Mouse (Mus musculus) heart, embryonic 13.5 days (tissue): Measurements from ENCODE around the gene Disp2. TPM values are rescaled to one million over a fixed set of nuclear protein-coding genes. Genes with fewer than 3 reads are reported as not detected.

Experiments used
- ATAC-seq: fragments of 200-750 bp; cut with Nextera tagmentation; 2 replicates; pipeline ENCODE4 v1.8.0; 2017; ENCODE audit warnings: moderate TSS enrichment; ENCODE audit not compliant: insufficient number of reproducible peaks, low FRiP score, low TSS enrichment; ENCODE audit errors: extremely low read depth
- H3K27ac ChIP-seq: fragments of 300-500 bp; sonication (generic); replicated peaks from 2 replicates; pipeline ENCODE4 v1.5.1; 2015; ENCODE audit warnings: moderate library complexity, mild to moderate bottlenecking, inconsistent platforms
- H3K27me3 ChIP-seq: fragments of 300-500 bp; sonication (generic); replicated peaks from 2 replicates; pipeline ENCODE4 v1.6.1; 2015; ENCODE audit warnings: mild to moderate bottlenecking, inconsistent platforms
- H3K36me3 ChIP-seq: fragments of 300-500 bp; sonication (generic); 2 replicates; pipeline ENCODE4 v1.6.1; 2015; ENCODE audit warnings: mild to moderate bottlenecking, inconsistent platforms
- H3K4me1 ChIP-seq: fragments of 300-500 bp; sonication (generic); 2 replicates; pipeline ENCODE4 v1.6.1; 2015; ENCODE audit warnings: inconsistent platforms
- H3K4me2 ChIP-seq: fragments of 300-500 bp; sonication (generic); 2 replicates; pipeline ENCODE4 v1.6.1; 2015; ENCODE audit warnings: inconsistent platforms, mild to moderate bottlenecking, moderate library complexity
- H3K4me3 ChIP-seq: fragments of 300-500 bp; sonication (generic); 2 replicates; pipeline ENCODE4 v1.5.1; 2015; ENCODE audit warnings: moderate library complexity, mild to moderate bottlenecking, inconsistent platforms
- H3K9ac ChIP-seq: fragments of 300-500 bp; sonication (generic); 2 replicates; pipeline ENCODE4 v1.6.1; 2015; ENCODE audit warnings: inconsistent platforms, mild to moderate bottlenecking, moderate library complexity
- H3K9me3 ChIP-seq: fragments of 300-500 bp; sonication (generic); 2 replicates; pipeline ENCODE4 v1.6.1; 2016; ENCODE audit warnings: inconsistent platforms
- WGBS: fragments of 180-500 bp; shearing (Covaris S2); methylation state at CpG from one replicate; pipeline ENCODE4 v1.1.7; 2015; ENCODE audit warnings: mixed read lengths; 5-methylcytosine and 5-hydroxymethylcytosine counted together
- polyA plus RNA-seq: library from polyadenylated mRNA; unstranded; fragments of >200 nt; fragmentation: Nextera tagmentation; extraction: Ambion mirVana; gene quantifications from 2 replicates; pipeline ENCODE4 v1.2.1, GENCODE M21; 2015

Gene Disp2
- polyA plus RNA-seq, 1 experiment from 2014 or later, result 0.24 TPM

GRCm38 (mm10) chr2:118812724-118813123 lies 33.2 kb downstream of the Disp2 start:
- ATAC-seq, result no peak
- H3K9ac ChIP-seq, result no peak overlapping the region
- peaks cover 20% of the 10 kb centered on the region for H3K4me1 ChIP-seq
- peaks cover 5% of the 10 kb centered on the region; the same call in 1 of the 2 replicates for H3K27me3 ChIP-seq
- no peaks in the 10 kb centered on the region for H3K9me3 ChIP-seq
- H3K36me3 ChIP-seq, result peaks cover 21% of the 10 kb centered on the region
- no peak overlapping the region for H3K4me3 ChIP-seq
- no peak overlapping the region for H3K4me2 ChIP-seq
- 68% methylated on average over 1 of the region's 1 CpGs for WGBS
- H3K27ac ChIP-seq, result no peak overlapping the region

- Histone ChIP-seq H3K36me3 (peaks cover 36% of the 10 kb centered on the region), H3K4me3 (peak within 1 kb of the TSS; percentile 86), H3K4me1 (peaks cover 20% of the 10 kb centered on the region), H3K9ac (peak within 1 kb of the TSS; percentile 90), H3K9me3 (no peaks in the 10 kb centered on the region), H3K4me2 (peak within 1 kb of the TSS; percentile 92), H3K27me3 (peaks cover 5% of the 10 kb centered on the region; the same call in 1 of the 2 replicates), H3K27ac (peak within 1 kb of the TSS; percentile 73)
- under 1% methylated on average over 49 of the region's 49 CpGs for WGBS
- ATAC-seq, result peak; percentile 83
Measured at GRCm38 (mm10) chr2:118813981-118814836, 34.7 kb downstream of the Disp2 start, which contains the start of gene Knstrn. Gene Knstrn (plus strand): TSS chr2:118814003.

- H3K36me3 ChIP-seq, result peaks cover 81% of the 10 kb centered on the region
Measured at GRCm38 (mm10) chr2:118822800-118823199, 43.3 kb downstream of the Disp2 start.

GRCm38 (mm10) chr2:118824396-118824795 lies 44.9 kb downstream of the Disp2 start:
- H3K4me2 ChIP-seq, result no peak overlapping the region
- no peak overlapping the region for H3K27ac ChIP-seq
- WGBS, result 95% methylated on average over 4 of the region's 4 CpGs
- peaks cover 81% of the 10 kb centered on the region for H3K36me3 ChIP-seq
- no peak overlapping the region for H3K9ac ChIP-seq
- no peak overlapping the region for H3K4me3 ChIP-seq
- H3K4me1 ChIP-seq, result no peaks in the 10 kb centered on the region
- no peaks in the 10 kb centered on the region for H3K27me3 ChIP-seq
- peaks cover 6% of the 10 kb centered on the region; the same call in 1 of the 2 replicates for H3K9me3 ChIP-seq
- no peak for ATAC-seq

More at GRCm38 (mm10) chr2:118822800-118823199, 43.3 kb downstream of the Disp2 start:
- Histone ChIP-seq H3K4me3 (no peak overlapping the region), H3K4me1 (no peaks in the 10 kb centered on the region), H3K27me3 (no peaks in the 10 kb centered on the region), H3K27ac (no peak overlapping the region), H3K4me2 (no peak overlapping the region), H3K9ac (no peak overlapping the region), H3K9me3 (peaks cover 6% of the 10 kb centered on the region; the same call in 1 of the 2 replicates)
- ATAC-seq, result no peak
- WGBS, result 87% methylated on average over 5 of the region's 5 CpGs

DNA sequence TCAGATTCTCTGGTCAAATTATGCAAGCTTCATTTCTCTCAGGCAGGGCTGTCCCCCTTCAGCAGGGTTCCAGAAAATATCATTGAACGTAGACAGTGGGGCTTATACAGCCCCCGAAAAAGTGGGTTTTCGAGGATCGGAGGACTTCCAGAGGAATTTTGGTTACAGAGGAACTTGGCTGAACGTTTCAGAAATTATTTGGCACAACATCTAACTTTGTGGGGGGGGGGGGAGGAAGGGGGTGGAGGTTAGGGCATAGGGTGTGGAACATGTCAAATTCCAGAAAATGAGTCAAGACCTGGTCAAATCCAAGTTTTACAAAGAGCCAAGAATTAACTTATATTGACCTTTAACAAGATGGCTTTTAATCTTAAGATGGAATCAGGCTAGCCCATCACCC lies 49.6 kb downstream of the Disp2 start:
- peaks cover 96% of the 10 kb centered on the region for H3K36me3 ChIP-seq
- no peaks in the 10 kb centered on the region for H3K27me3 ChIP-seq
- WGBS, result 91% methylated on average over 5 of the region's 5 CpGs
- H3K9ac ChIP-seq, result no peak overlapping the region
- ATAC-seq, result no peak
- H3K4me1 ChIP-seq, result no peaks in the 10 kb centered on the region
- no peak overlapping the region for H3K4me3 ChIP-seq
- H3K4me2 ChIP-seq, result no peak overlapping the region
- H3K27ac ChIP-seq, result no peak overlapping the region
- peaks cover 6% of the 10 kb centered on the region; the same call in 1 of the 2 replicates for H3K9me3 ChIP-seq

GRCm38 (mm10) chr2:118834061-118834460 lies 54.5 kb downstream of the Disp2 start:
- Histone ChIP-seq H3K9me3 (no peaks in the 10 kb centered on the region), H3K27me3 (no peaks in the 10 kb centered on the region), H3K4me1 (peaks cover 19% of the 10 kb centered on the region), H3K4me3 (no peak overlapping the region), H3K27ac (no peak overlapping the region), H3K9ac (no peak overlapping the region), H3K36me3 (peaks cover 72% of the 10 kb centered on the region), H3K4me2 (no peak overlapping the region)
- no peak for ATAC-seq
- 92% methylated on average over 6 of the region's 6 CpGs for WGBS

DNA sequence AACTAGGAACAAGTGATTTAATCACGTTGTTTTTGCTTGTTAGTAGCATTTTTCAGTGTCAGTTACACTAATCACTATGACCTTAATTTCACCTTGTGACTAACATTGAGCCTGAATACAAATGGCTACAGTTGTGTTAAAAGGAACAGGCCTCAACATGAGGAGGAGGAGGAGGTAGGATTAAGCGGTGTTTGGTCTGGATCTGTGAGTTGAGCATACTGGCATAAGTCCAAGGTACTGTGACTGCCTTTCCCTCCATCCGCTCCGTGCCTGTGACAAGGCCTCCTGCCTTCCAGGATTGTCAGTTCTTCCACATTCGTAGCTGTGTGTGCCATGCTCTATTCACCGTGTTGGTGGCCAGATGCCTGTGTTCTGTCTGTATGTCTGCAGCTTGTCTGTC lies 55.6 kb downstream of the Disp2 start:
- 47% methylated on average over 6 of the region's 6 CpGs for WGBS
- Histone ChIP-seq H3K4me2 (no peak overlapping the region), H3K9me3 (no peaks in the 10 kb centered on the region), H3K9ac (no peak overlapping the region), H3K36me3 (peaks cover 61% of the 10 kb centered on the region), H3K4me1 (peaks cover 19% of the 10 kb centered on the region), H3K27me3 (no peaks in the 10 kb centered on the region), H3K27ac (no peak overlapping the region; the same call in 1 of the 2 replicates), H3K4me3 (no peak overlapping the region)
- no peak for ATAC-seq

- Histone ChIP-seq H3K4me3 (no peak overlapping the region), H3K27ac (no peak overlapping the region), H3K9ac (no peak overlapping the region), H3K36me3 (peaks cover 29% of the 10 kb centered on the region), H3K4me2 (no peak overlapping the region), H3K27me3 (no peaks in the 10 kb centered on the region), H3K4me1 (peaks cover 31% of the 10 kb centered on the region), H3K9me3 (no peaks in the 10 kb centered on the region)
- 37% methylated on average over 5 of the region's 5 CpGs for WGBS
- no peak for ATAC-seq
Measured at GRCm38 (mm10) chr2:118838330-118838729, 58.8 kb downstream of the Disp2 start.

DNA sequence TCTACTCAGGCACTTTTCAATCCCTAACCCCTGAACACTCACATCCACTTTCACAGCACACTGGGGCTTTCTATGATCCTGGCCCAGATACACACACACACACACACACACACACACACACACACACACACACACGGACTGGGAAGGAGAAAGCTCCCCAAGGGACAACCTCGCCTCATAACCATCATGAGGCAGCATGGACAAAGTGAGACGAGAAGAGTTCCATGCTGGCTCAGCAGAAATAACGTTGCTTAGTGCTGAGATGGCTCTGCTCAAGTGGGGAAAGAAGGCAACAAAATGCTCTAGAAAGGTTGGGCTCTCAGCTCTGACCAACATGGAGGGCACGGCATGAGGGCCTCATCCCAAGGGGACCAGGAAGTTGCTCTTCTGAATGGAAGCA lies 61.7 kb downstream of the Disp2 start:
- Histone ChIP-seq H3K27me3 (no peaks in the 10 kb centered on the region), H3K36me3 (0 out of 2 replicates have a peak, but pooled peaks cover 2% of the 10 kb centered on the region), H3K4me2 (no peak overlapping the region), H3K27ac (no peak overlapping the region), H3K9ac (no peak overlapping the region), H3K4me1 (peaks cover 31% of the 10 kb centered on the region), H3K9me3 (no peaks in the 10 kb centered on the region), H3K4me3 (no peak overlapping the region)
- 71% methylated on average over 4 of the region's 5 CpGs for WGBS
- no peak for ATAC-seq

- Histone ChIP-seq H3K27ac (no peak overlapping the region; the same call in 1 of the 2 replicates), H3K9ac (no peak overlapping the region), H3K9me3 (no peaks in the 10 kb centered on the region), H3K4me3 (no peak overlapping the region), H3K27me3 (no peaks in the 10 kb centered on the region), H3K4me2 (no peak overlapping the region), H3K36me3 (no peaks in the 10 kb centered on the region), H3K4me1 (peaks cover 33% of the 10 kb centered on the region)
- peak; percentile 66 for ATAC-seq
- 81% methylated on average over 4 of the region's 4 CpGs for WGBS
Measured at GRCm38 (mm10) chr2:118841774-118842173, 62.3 kb downstream of the Disp2 start.

DNA sequence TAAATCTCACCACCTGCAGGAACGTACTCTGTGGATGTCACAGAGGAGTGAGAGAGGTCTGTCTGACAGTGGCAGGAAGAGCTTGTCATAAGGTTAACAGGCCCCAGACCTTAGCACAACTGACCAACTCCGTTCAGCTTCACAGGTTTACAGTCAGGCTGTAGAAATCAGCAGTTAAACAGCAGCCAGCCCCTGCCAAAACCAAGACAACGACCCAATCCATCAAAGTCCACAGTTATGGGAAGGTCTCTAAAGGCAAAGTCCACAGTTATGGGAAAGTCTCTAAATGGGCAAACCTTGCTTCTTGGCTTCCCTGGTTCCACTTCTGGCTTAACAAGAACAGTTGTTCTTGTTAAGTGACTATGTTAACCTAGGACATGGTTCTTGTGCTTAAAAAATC lies 64.9 kb downstream of the Disp2 start:
- H3K36me3 ChIP-seq, result no peaks in the 10 kb centered on the region
- WGBS, result 62% methylated on average over 3 of the region's 3 CpGs
- H3K27me3 ChIP-seq, result peaks cover 6% of the 10 kb centered on the region; the same call in 1 of the 2 replicates
- no peak overlapping the region for H3K4me2 ChIP-seq
- H3K4me3 ChIP-seq, result no peak overlapping the region
- no peak overlapping the region for H3K9ac ChIP-seq
- H3K9me3 ChIP-seq, result no peaks in the 10 kb centered on the region
- H3K27ac ChIP-seq, result no peak overlapping the region
- no peak for ATAC-seq
- peaks cover 19% of the 10 kb centered on the region for H3K4me1 ChIP-seq
